Mouse (Mus musculus): ENCODE data around the gene H2-DMa.

GRCm38 (mm10) chr17:34131911-34132310 lies 12.6 kb downstream of the H2-DMa start:
- TF ChIP-seq CTCF (IDR thresholded peaks at IDR 0.05; ENCODE audit: borderline replicate concordance, control insufficient read depth, extremely low read depth, insufficient read depth, low read length, poor library complexity) (no peak), POLR2A (IDR thresholded peaks at IDR 0.05; ENCODE audit: control insufficient read depth, extremely low read depth, insufficient read depth, low read length, poor library complexity) (no peak)
